Mouse (Mus musculus) neutrophil, adult 83 days (primary cell): ENCODE results near the gene Eme1. TPM values are rescaled to one million over a fixed set of nuclear protein-coding genes. Genes with fewer than 3 reads are reported as not detected.

ENCODE experiments used
- total RNA-seq, 2 experiments: library from RNA; stranded (reverse); gene quantifications; one replicate each; pipeline ENCODE4 v1.2.4; 2023

The Eme1 gene
- 10 to 100 TPM in 1 of 2 experiments, 1 to 10 TPM in 1; 9.3 to 10.4 TPM for total RNA-seq

DNA sequence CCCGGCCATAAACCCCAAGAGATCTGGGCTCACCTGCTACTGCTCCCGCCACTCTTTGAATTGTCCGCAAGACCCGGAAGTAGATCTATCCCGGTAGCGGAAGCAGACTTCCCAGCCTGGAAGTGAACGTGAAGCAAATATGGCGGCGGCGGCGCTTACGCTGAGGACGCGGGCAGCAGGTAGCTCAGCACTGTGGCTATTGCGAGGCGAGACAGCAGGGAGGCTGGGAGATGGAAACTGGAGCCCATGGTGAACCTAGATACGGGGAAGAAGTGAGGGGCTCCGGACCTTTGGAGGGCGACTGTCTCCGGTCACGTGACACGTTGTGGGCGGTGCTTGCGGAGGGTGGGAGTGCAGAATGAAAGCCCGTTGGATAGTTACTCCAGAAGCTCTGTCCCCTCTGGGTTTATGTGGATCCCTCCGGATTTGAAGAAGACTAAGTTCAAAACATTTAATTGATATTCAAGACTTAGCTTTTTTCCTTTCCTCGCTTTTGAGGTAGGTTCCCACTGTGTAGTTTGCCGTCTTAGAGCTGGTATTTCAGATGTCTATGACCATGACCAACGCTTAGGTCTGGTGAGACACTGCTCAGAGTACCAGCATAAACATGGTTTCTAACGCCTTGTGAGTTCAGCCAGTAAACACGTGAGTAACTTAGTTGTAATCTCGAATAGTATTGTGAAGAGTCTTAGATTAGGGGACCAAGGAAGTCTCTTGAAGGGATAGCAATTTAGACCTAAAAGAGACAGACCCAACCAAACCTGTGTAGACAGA lies at the start of gene Eme1, which contains the start of gene Mrpl27:
TSS of gene Eme1 (minus strand) at position 302 of the 774 bp plus-strand sequence.
TSS of gene Mrpl27 (plus strand) at position 105 of the 774 bp plus-strand sequence.

DNA sequence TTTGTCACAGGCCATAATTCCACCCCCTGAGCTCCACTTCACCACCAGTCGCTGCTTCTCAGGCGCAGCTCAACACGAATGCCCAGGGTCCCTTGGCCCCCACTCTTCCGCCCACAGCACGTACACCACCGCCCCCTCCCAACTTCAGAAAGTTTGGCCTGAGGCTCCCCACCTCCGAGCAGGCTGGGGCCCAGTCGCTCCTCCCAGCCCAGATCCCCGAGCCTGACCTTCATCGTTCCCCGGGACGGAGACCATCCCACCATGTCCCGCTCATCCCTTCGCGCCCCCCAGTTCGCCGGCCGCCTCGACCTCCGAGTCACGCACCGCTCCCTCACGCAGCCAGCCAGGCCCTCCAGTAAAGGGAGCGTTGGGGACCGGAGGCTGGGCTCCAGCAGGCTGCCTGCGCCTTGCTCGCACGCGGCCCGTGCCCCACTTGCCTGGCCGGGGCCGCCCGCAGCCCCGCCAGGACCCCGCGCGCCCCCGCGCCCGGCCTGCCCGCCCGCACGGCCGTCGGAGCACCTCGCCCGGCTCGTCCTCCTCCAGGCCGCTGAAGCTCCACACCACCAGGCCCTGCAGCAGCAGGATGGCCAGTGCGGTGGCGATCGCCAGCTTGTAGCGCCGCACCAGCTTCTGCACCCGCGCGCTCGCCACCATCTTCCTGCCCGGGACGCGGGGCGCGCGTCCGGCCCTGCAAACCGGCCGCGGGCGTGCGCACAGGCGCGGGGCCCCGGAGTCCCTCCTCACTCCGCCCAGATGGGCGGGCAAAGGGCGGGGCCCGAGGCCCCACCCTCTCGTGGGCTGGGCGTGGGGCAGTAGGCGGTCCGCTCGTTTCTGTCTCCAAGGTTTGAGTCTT lies 23.2 kb upstream of the Eme1 start, which contains the start of gene Xylt2:
TSS of gene Xylt2 (minus strand) at position 762 of the 853 bp plus-strand sequence.

DNA sequence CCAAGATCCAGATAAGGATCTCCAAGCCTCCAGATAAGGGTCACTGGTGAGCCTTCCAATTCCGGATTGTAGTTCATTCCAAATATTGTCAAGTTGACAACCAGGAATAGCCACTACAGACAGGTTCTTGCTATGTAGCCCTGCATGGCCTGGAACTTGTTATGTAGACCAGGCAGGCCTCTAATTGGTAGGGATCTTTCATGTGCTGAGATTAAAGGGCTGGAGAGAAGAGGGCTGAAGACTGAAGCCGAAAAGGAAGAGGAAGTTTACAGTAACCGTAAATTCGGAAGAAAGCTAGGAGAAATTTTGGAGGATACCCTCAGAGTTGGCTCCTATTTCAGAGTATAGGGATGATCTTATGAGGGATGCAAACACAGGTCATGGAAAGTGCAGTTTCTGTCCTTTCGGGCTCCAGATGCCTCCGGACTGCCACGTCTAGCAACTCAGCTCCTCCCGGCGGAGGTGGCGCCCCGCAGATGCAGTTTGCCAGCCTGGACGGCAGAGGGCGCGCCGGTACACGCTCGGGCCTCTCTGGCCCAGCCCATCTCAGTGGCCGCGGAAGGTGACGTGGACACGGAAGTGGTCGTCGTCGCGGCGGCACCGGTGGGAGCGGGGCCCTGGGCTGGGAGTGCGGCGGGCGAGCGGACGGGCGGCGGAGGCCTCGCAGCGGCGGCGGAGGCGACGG lies 24.4 kb downstream of the Eme1 start, which contains the start of gene Lrrc59:
TSS of gene Lrrc59 (plus strand) at position 569 of the 685 bp plus-strand sequence.

DNA sequence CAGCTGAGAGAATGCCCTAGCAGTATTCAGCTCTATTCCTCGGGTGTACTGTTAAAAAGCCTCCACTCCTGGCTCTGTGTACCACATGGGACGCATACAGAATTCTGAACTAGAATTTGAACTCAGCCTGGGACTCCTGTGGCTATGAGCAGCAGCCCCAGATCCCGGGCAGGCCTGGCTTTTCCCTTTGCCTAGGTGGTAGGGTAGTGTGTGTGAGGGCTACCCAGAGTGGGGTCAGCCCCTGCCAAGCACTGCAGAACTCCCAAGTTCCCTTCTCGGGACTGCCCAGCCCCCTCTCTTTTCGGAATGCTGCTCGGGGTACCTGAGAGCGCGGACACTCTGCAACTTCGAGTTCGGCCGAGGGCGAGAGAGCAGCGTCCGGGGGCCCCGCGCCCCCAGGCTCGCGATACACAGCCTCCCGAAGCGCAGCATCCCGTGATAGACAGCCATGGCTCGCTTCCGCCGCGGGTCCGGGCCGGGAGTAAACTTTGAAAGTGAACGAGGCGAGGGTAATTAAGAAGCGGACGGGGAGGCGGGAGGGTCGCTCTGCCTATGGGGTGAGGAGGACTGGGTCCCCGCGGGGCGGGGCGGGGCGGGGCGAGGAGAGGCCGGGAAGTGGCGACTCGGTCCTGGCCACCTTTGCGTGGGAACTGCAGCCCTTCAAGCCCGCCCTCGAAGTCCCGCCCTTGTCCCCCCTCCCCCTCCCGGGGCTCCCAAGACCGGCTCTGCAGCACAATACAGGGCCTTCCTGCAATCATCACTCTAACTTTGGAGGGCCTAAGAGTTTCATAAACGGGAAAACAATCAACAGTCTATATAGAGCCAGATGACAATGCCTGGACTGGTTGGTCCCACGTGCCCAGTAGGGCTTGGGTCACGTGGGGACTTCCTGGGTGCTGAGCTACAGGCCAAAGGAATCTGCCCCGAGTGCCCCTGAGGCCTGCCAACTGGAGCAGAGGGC lies 52.2 kb downstream of the Eme1 start, which contains the start of gene Acsf2:
TSS of gene Acsf2 (minus strand) at position 551 of the 961 bp plus-strand sequence.

Other genes starting within 250 kb of the Eme1 start
- gene Cacna1g, start 179.8 kb downstream of the Eme1 start, total RNA-seq: 1 to 10 TPM; 2.0 to 4.4 TPM
- not detected for gene Spata20, start 167.8 kb downstream of the Eme1 start, total RNA-seq
- not detected for gene Epn3, start 154.0 kb downstream of the Eme1 start, total RNA-seq
- under 1 TPM; 0.13 TPM for gene Mycbpap, start 132.2 kb downstream of the Eme1 start, total RNA-seq
- gene Rsad1, start 104.7 kb downstream of the Eme1 start, total RNA-seq: under 1 TPM; 0.26 to 0.62 TPM
- not detected for gene Chad, start 88.9 kb downstream of the Eme1 start, total RNA-seq
- 1 to 10 TPM; 2.8 to 3.0 TPM for gene Acsf2, start 52.1 kb downstream of the Eme1 start, total RNA-seq
- gene Lrrc59, start 24.2 kb downstream of the Eme1 start, total RNA-seq: 10 to 100 TPM; 58.3 to 59.1 TPM
- gene Mrpl27, start 197 bp downstream of the Eme1 start, total RNA-seq: 10 to 100 TPM; 17.2 to 18.0 TPM
- gene Xylt2, start 23.6 kb upstream of the Eme1 start, total RNA-seq: 1 to 10 TPM; 5.5 to 6.7 TPM
- gene Gm11541, start 50.5 kb upstream of the Eme1 start, total RNA-seq: not detected
- not detected for gene Cdc34b, start 87.8 kb upstream of the Eme1 start, total RNA-seq
- not detected for gene Tmem92, start 128.7 kb upstream of the Eme1 start, total RNA-seq